Mouse (Mus musculus): ENCODE data around the gene G6pc3. TPM values are rescaled to one million over a fixed set of nuclear protein-coding genes. Genes with fewer than 3 reads are reported as not detected.
"Not testable (repeated sequence)": the region's sequence is repeated elsewhere in the genome, so short reads cannot be mapped to it uniquely, and the experiment has no call there.

G6pc3 gene
- polyA plus RNA-seq, 1 experiment = 56.5 TPM

DNA sequence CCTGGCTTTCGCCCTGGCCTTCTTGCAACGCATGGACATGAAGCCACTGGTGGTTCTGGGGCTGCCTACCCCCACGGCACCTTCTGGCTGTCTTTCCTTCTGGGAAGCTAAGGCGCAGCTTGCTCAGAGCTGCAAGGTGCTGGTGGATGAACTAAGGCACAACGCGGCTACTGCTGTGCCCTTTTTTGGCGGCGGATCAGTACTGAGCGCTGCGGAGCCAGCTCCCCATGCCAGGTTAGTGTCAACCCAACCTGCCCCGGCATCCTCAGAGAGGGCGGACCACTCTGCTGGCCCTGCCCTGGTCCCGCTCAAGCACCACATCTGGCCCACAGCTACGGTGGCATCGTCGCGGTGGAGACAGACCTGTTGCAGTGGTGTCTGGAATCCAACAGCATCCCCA lies 42.9 kb upstream of the G6pc3 start:
- Histone ChIP-seq H3K27ac (ENCODE audit: control insufficient read depth, insufficient read depth, low read length) (no peak overlapping the region), H3K27me3 (ENCODE audit: control insufficient read depth, insufficient read depth, low read length) (peaks cover 17% of the 10 kb centered on the region), H3K4me1 (replicated peaks; ENCODE audit: control insufficient read depth, insufficient read depth, low read length) (no peaks in the 10 kb centered on the region), H3K36me3 (ENCODE audit: control insufficient read depth, insufficient read depth, low read length) (no peaks in the 10 kb centered on the region), H3K4me3 (ENCODE audit: control insufficient read depth, insufficient read depth, low read length) (no peak overlapping the region)
- TF ChIP-seq POLR2A (IDR thresholded peaks at IDR 0.05; ENCODE audit: control insufficient read depth, extremely low read depth, insufficient read depth, low read length, poor library complexity) (no peak), CTCF (IDR thresholded peaks at IDR 0.05; ENCODE audit: borderline replicate concordance, control insufficient read depth, extremely low read depth, insufficient read depth, low read length, poor library complexity) (no peak)
- DNase-seq = no peak
- WGBS = 20% methylated on average over 17 of the region's 17 CpGs

DNA sequence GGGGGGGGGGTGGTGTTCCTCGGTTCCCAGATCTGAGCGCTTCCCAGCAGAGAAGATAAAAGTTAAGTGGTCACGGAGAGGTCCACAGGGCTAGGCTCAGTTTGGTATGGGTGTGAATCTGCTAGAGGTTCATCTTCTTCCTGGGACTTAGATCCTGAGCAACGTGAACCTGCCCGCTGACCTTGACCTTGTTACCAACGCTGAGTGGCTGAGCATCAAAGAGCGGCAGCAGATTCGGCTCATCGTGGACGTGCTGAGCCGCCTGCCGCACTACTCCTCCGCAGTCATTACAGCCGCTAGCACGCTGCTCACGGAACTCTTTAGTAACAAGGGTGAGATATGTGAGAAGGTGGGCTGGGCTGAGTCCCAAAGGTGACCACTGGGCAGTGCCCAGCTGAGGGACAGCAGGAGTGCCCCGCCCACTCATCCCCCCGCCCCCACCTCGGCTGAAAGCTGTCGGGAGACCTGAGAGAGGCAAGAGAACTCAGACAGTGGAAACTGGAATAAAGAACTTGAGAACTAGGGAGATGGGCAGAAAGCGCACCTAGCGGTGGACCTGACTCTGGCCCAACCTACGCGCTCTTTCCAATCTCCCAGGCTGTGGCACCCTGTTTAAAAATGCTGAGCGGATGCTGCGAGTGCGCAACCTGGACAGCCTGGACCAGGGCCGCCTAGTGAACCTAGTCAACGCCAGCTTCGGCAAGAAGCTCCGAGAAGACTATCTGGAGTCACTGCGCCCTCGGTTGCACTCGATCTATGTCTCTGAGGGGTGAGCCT lies 42.0 kb upstream of the G6pc3 start:
- H3K27ac ChIP-seq (ENCODE audit: control insufficient read depth, insufficient read depth, low read length) = no peak overlapping the region
- peaks cover 17% of the 10 kb centered on the region for H3K27me3 ChIP-seq (ENCODE audit: control insufficient read depth, insufficient read depth, low read length)
- 18% methylated on average over 34 of the region's 34 CpGs for WGBS
- no peak overlapping the region for H3K4me3 ChIP-seq (ENCODE audit: control insufficient read depth, insufficient read depth, low read length)
- DNase-seq = no peak
- H3K36me3 ChIP-seq (ENCODE audit: control insufficient read depth, insufficient read depth, low read length) = no peaks in the 10 kb centered on the region
- no peak for TF ChIP-seq POLR2A (IDR thresholded peaks at IDR 0.05; ENCODE audit: control insufficient read depth, extremely low read depth, insufficient read depth, low read length, poor library complexity)
- TF ChIP-seq CTCF (IDR thresholded peaks at IDR 0.05; ENCODE audit: borderline replicate concordance, control insufficient read depth, extremely low read depth, insufficient read depth, low read length, poor library complexity) = no peak
- no peaks in the 10 kb centered on the region for H3K4me1 ChIP-seq (replicated peaks; ENCODE audit: control insufficient read depth, insufficient read depth, low read length)

DNA sequence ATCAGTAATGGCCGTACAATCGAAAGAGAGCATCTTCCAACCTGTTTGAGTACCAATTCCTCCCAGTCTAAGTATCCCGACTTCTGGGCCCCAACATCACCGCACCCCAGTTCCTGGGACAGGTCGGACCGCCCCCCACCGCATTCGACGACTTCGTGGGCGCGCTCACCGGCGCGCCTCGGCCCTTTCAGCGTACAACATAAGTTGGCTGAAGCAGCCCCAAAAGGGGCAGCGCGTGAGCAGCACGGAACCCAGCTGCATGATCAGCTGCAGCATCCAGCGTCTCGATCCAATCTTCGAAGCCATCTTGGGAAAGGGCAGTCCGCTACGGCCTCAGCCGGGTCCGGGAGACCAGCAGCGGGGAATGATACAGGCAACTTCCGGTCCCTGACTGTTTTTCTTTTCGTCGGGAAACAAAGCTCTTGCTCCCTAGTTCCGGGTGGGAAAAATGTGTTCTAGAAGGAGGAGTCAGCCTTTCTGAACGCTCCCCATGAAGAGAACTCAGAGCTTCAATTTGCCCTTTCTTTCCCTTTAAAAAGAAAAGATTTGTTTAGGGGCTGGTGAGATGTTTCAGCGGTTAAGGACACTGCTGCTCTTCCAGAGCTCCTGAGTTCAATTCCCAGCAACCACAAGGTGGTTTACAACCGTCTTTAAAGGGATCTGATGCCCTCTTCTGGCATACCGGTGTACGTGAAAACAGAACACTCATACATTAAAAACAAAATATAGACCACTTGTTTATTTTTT lies 33.2 kb upstream of the G6pc3 start, which contains the start of gene Tmem101:
Tmem101 (minus strand) TSS at position 366 of the 747 bp plus-strand sequence.
- H3K36me3 ChIP-seq (ENCODE audit: control insufficient read depth, insufficient read depth, low read length) = no peaks in the 10 kb centered on the region
- H3K27me3 ChIP-seq (ENCODE audit: control insufficient read depth, insufficient read depth, low read length) = no peaks in the 10 kb centered on the region
- TF ChIP-seq POLR2A (IDR thresholded peaks at IDR 0.05; ENCODE audit: control insufficient read depth, extremely low read depth, insufficient read depth, low read length, poor library complexity) = 0 out of 2 replicates have a peak, but pooled peaks have one; percentile 36
- no peak for TF ChIP-seq CTCF (IDR thresholded peaks at IDR 0.05; ENCODE audit: borderline replicate concordance, control insufficient read depth, extremely low read depth, insufficient read depth, low read length, poor library complexity)
- peaks cover 7% of the 10 kb centered on the region for H3K4me1 ChIP-seq (replicated peaks; ENCODE audit: control insufficient read depth, insufficient read depth, low read length)
- under 1% methylated on average over 37 of the region's 37 CpGs for WGBS
- H3K27ac ChIP-seq (ENCODE audit: control insufficient read depth, insufficient read depth, low read length) = no peak within 1 kb of the TSS
- peak within 1 kb of the TSS; percentile 61 for H3K4me3 ChIP-seq (ENCODE audit: control insufficient read depth, insufficient read depth, low read length)
- DNase-seq = peak; percentile 79

DNA sequence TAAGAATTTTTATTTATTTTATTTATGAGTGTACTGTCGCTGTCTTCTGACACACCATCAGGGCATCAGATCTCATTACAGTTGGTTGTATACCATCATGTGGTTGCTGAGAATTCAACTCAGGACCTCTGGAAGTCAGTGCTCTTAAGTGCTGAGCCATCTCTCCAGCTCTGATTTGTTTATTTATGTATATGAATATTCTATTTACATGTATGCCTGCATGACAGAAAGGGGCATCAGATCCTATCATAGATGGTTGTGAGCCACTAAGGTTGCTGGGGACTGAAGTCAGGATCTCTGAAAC lies 32.7 kb upstream of the G6pc3 start:
- no peak overlapping the region for H3K27ac ChIP-seq (ENCODE audit: control insufficient read depth, insufficient read depth, low read length)
- DNase-seq = no peak
- no peak overlapping the region for H3K4me3 ChIP-seq (ENCODE audit: control insufficient read depth, insufficient read depth, low read length)
- peaks cover 7% of the 10 kb centered on the region for H3K4me1 ChIP-seq (replicated peaks; ENCODE audit: control insufficient read depth, insufficient read depth, low read length)
- H3K27me3 ChIP-seq (ENCODE audit: control insufficient read depth, insufficient read depth, low read length) = no peaks in the 10 kb centered on the region
- no peaks in the 10 kb centered on the region for H3K36me3 ChIP-seq (ENCODE audit: control insufficient read depth, insufficient read depth, low read length)
- no peak for TF ChIP-seq POLR2A (IDR thresholded peaks at IDR 0.05; ENCODE audit: control insufficient read depth, extremely low read depth, insufficient read depth, low read length, poor library complexity)
- TF ChIP-seq CTCF (IDR thresholded peaks at IDR 0.05; ENCODE audit: borderline replicate concordance, control insufficient read depth, extremely low read depth, insufficient read depth, low read length, poor library complexity) = no peak
- 13% methylated on average over 1 of the region's 1 CpGs for WGBS

GRCm38 (mm10) chr11:102158024-102158423 lies 31.4 kb upstream of the G6pc3 start:
- H3K36me3 ChIP-seq (ENCODE audit: control insufficient read depth, insufficient read depth, low read length); DNase-seq; H3K4me3 ChIP-seq (ENCODE audit: control insufficient read depth, insufficient read depth, low read length); H3K4me1 ChIP-seq (replicated peaks; ENCODE audit: control insufficient read depth, insufficient read depth, low read length); H3K27me3 ChIP-seq (ENCODE audit: control insufficient read depth, insufficient read depth, low read length); H3K27ac ChIP-seq (ENCODE audit: control insufficient read depth, insufficient read depth, low read length): not testable (repeated sequence)
- WGBS = 82% methylated on average over 2 of the region's 2 CpGs

- no peak for TF ChIP-seq POLR2A (IDR thresholded peaks at IDR 0.05; ENCODE audit: control insufficient read depth, extremely low read depth, insufficient read depth, low read length, poor library complexity)
- no peak for TF ChIP-seq CTCF (IDR thresholded peaks at IDR 0.05; ENCODE audit: borderline replicate concordance, control insufficient read depth, extremely low read depth, insufficient read depth, low read length, poor library complexity)
- H3K4me1 ChIP-seq (replicated peaks; ENCODE audit: control insufficient read depth, insufficient read depth, low read length) = peaks cover 7% of the 10 kb centered on the region
- DNase-seq = no peak
- no peaks in the 10 kb centered on the region for H3K27me3 ChIP-seq (ENCODE audit: control insufficient read depth, insufficient read depth, low read length)
- WGBS = 82% methylated on average over 5 of the region's 5 CpGs
- H3K36me3 ChIP-seq (ENCODE audit: control insufficient read depth, insufficient read depth, low read length) = peaks cover 19% of the 10 kb centered on the region; the same call in 1 of the 2 replicates
- no peak overlapping the region for H3K4me3 ChIP-seq (ENCODE audit: control insufficient read depth, insufficient read depth, low read length)
- no peak overlapping the region for H3K27ac ChIP-seq (ENCODE audit: control insufficient read depth, insufficient read depth, low read length)
Observed at GRCm38 (mm10) chr11:102159781-102160180, 29.6 kb upstream of the G6pc3 start.
